Mouse (Mus musculus): ENCODE results near the gene Hmgn1. TPM values are rescaled to one million over a fixed set of nuclear protein-coding genes. Genes with fewer than 3 reads are reported as not detected.
"Not testable (repeated sequence)": the region's sequence is repeated elsewhere in the genome, so short reads cannot be mapped to it uniquely, and the experiment has no call there.

Hmgn1 gene
- total RNA-seq, 2 experiments from 2014 or later = 23.7 to 35.1 TPM

- DNase-seq = no peak
- intact Hi-C loops (cut with DNase I) = loop anchor here (5.0 kb wide), 1 partner anchor 46 kb away; the partner anchor contains the start of gene Brwd1
Observed at GRCm38 (mm10) chr16:96128466-96128865, 937 bp upstream of the Hmgn1 start.

- intact Hi-C loops (cut with DNase I) = loop anchor here (5.0 kb wide), 1 partner anchor 45 kb away; the partner anchor contains the start of gene Brwd1
Observed at GRCm38 (mm10) chr16:96127288-96127656, 257 bp downstream of the Hmgn1 start.

GRCm38 (mm10) chr16:96126684-96127171 is 801 bp downstream of the Hmgn1 start:
- intact Hi-C loops (cut with DNase I) = loop anchor here (5.0 kb wide), 1 partner anchor 44 kb away; the partner anchor contains the start of gene Brwd1
- DNase-seq = no peak

More at GRCm38 (mm10) chr16:96127288-96127656, 257 bp downstream of the Hmgn1 start:
- DNase-seq = no peak

GRCm38 (mm10) chr16:96120022-96120623 is 7.4 kb downstream of the Hmgn1 start:
- DNase-seq = no peak
- intact Hi-C loops (cut with DNase I) = no loop called here

GRCm38 (mm10) chr16:96114729-96115128 is 12.8 kb downstream of the Hmgn1 start:
- intact Hi-C loops (cut with DNase I) = no loop called here
- DNase-seq = no peak

GRCm38 (mm10) chr16:96112769-96113168 is 14.8 kb downstream of the Hmgn1 start:
- no peak for DNase-seq
- intact Hi-C loops (cut with DNase I) = no loop called here

- intact Hi-C loops (cut with DNase I) = no loop called here
- DNase-seq = no peak
Observed at GRCm38 (mm10) chr16:96110655-96111345, 16.7 kb downstream of the Hmgn1 start.

- intact Hi-C loops (cut with DNase I) = no loop called here
- DNase-seq = no peak
Observed at GRCm38 (mm10) chr16:96109673-96110072, 17.9 kb downstream of the Hmgn1 start.

- intact Hi-C loops (cut with DNase I) = no loop called here
- no peak for DNase-seq
Observed at GRCm38 (mm10) chr16:96103036-96103435, 24.5 kb downstream of the Hmgn1 start.

GRCm38 (mm10) chr16:96097811-96098210 is 29.7 kb downstream of the Hmgn1 start:
- DNase-seq; intact Hi-C loops (cut with DNase I): not testable (repeated sequence)

GRCm38 (mm10) chr16:96095966-96096365 is 31.6 kb downstream of the Hmgn1 start:
- DNase-seq = no peak
- intact Hi-C loops (cut with DNase I) = no loop called here

- no peak for DNase-seq
- intact Hi-C loops (cut with DNase I) = no loop called here
Observed at GRCm38 (mm10) chr16:96091515-96092504, 35.7 kb downstream of the Hmgn1 start.

- no peak for DNase-seq
- intact Hi-C loops (cut with DNase I) = loop anchor here (5.0 kb wide), 1 partner anchor 54 kb away; no protein-coding TSS in a partner anchor
Observed at GRCm38 (mm10) chr16:96088120-96088519, 39.4 kb downstream of the Hmgn1 start.

GRCm38 (mm10) chr16:96087436-96087835 is 40.1 kb downstream of the Hmgn1 start:
- intact Hi-C loops (cut with DNase I) = loop anchor here (5.0 kb wide), 1 partner anchor 55 kb away; no protein-coding TSS in a partner anchor
- no peak for DNase-seq

GRCm38 (mm10) chr16:96087001-96087400 is 40.5 kb downstream of the Hmgn1 start:
- DNase-seq = no peak
- intact Hi-C loops (cut with DNase I) = loop anchor here (5.0 kb wide), 1 partner anchor 55 kb away; no protein-coding TSS in a partner anchor

GRCm38 (mm10) chr16:96085597-96085996 is 41.9 kb downstream of the Hmgn1 start:
- intact Hi-C loops (cut with DNase I) = loop anchor here (5.0 kb wide), 1 partner anchor 57 kb away; no protein-coding TSS in a partner anchor
- DNase-seq = no peak

GRCm38 (mm10) chr16:96083179-96083646 is 44.3 kb downstream of the Hmgn1 start:
- DNase-seq = peak; percentile 16 to 43
- intact Hi-C loops (cut with DNase I) = loop anchor here (5.0 kb wide), 1 partner anchor 44 kb away; the partner anchor contains the start of gene Hmgn1

GRCm38 (mm10) chr16:96082301-96083178 is 45.0 kb downstream of the Hmgn1 start, which contains the start of gene Brwd1:
Brwd1 (minus strand) TSS chr16:96082526.
- intact Hi-C loops (cut with DNase I) = loop anchor here (5.0 kb wide), 1 partner anchor 45 kb away; the partner anchor contains the start of gene Hmgn1
- peak; percentile 83 to 89 for DNase-seq

- intact Hi-C loops (cut with DNase I) = loop anchor here (5.0 kb wide), 1 partner anchor 46 kb away; the partner anchor contains the start of gene Hmgn1
- DNase-seq = peak; percentile 30 to 59
Observed at GRCm38 (mm10) chr16:96081742-96082241, 45.7 kb downstream of the Hmgn1 start.

All from gastrocnemius, postnatal 36 days (tissue).